Mouse (Mus musculus): ENCODE results near the gene Atg4c. TPM values are rescaled to one million over a fixed set of nuclear protein-coding genes. Genes with fewer than 3 reads are reported as not detected.

Atg4c gene
- polyA plus RNA-seq, 1 experiment: not detected

DNA sequence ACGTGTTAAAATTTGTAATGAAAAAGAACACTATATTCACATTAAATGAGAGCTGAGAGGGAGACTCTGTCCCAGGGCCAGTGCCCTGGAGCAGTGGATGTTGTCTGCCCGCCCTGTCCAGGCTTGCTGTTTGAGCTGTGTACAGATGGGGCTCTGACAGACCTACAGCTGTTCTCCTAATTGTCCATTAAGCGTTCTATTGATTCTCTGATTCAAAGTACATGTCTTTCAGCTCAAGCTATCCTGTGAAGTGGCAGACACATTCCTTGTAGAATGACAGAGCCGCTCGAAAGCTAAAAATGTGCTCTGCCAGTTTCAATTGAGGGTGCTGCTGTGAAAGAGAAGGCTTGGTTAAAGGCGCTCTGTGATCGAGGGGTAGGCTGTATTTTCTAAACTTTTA lies 80.2 kb downstream of the Atg4c start:
- TF ChIP-seq GATA1 (IDR thresholded peaks at IDR 0.05; ENCODE audit: low read length): no peak

DNA sequence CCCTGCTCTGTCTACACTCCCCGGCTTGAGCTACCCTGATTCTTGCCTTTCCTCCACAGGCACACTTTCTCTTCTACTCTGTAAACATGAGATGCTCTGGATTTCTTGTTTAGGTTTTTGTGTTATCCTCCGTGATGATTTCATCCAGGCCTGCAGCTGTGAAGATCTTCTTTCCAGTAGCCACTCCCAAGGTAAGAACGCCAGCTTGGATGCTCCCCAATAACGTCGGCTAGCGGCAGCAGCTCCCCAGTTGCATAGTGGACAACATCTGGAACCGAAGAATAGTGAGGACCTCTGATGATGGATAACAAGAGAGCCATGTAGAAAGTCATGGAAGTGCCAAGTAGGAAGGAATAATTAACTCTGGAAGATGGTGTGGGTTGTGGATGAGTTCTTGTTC lies 85.1 kb downstream of the Atg4c start:
- no peak for TF ChIP-seq GATA1 (IDR thresholded peaks at IDR 0.05; ENCODE audit: low read length)

DNA sequence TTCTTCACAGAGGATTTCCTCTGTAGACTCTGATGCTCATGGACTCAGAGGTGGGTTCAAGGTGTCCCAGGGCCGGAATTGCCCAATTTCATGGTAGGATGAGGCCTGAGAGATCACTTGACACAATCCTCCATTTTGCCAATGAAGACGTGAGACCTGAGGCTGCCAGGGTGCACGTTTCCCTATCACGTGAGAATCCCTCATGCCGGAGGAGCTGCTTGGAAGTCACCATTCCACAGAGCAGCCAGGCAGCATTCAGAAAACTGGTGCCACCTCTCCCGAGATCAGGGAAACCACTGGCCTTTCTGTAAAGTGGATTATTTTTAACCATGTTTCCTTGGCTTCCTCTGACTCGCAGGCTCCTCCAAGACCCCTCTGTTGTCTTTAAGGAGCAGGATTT lies 88.0 kb downstream of the Atg4c start:
- TF ChIP-seq GATA1 (IDR thresholded peaks at IDR 0.05; ENCODE audit: low read length): no peak

DNA sequence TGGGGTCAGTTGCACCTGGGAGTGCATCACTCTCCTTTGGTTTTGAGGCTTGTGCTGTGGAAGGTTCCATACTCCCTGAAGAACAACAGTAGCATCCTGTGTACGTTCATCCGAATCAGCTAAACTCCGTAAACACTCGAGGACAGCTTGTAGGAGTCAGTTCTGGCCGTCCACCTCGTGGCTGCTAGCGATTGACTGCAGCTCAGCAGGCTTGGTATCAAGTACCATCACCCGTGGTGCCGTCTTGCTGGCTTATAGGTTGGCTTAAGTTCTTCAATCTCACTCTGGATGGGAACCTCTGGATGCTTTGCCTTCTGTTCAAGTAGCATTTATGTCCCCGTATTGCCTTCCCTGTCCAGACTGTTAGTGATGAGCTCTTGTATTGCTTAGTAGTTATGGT lies 95.6 kb downstream of the Atg4c start:
- TF ChIP-seq GATA1 (IDR thresholded peaks at IDR 0.05; ENCODE audit: low read length): no peak

DNA sequence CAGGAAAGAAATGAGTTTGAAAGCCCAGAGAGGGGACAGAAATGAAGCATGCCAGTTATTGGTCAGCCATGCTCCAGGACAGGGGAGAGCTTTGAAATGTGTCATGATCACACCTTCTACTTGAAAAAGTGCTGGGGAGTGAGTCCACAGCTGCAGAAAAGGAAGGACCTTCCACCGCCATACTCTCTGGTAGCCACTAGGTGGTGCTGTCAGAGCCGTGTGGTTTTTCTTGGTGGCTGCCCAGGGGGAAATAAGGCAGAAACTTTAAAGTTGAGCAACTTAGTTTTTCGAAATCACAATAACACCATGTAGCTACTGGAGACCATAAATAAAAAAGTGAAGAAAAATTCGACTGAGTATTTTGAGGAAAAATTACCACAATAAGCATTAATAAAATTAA lies 104.9 kb downstream of the Atg4c start:
- no peak for TF ChIP-seq GATA1 (IDR thresholded peaks at IDR 0.05; ENCODE audit: low read length)

DNA sequence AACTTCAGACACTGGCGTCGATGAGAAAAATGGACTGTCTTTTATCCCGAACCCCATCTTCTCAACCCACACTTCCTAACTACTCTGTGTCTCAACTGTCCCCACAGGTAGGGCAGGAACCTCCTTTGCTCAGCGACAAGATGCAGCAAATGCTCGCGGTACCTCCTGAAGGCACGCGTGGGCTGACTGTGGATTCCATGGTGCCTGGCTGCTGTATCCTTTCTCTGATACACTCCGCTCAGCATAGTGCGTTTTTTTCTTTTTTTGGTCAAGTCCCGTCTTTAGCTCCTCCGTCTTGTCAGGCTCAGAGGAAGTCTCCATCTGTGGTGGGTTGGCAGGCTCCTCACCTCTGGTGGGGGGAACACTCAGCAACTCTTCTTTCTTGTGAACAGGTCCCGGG lies 111.1 kb downstream of the Atg4c start:
- TF ChIP-seq GATA1 (IDR thresholded peaks at IDR 0.05; ENCODE audit: low read length): no peak

Other genes starting within 250 kb of the Atg4c start
- not detected in 2 replicates for gene Angptl3, start 163.0 kb upstream of the Atg4c start, polyA plus RNA-seq (2012)
- gene Dock7, start 73.0 kb upstream of the Atg4c start, polyA plus RNA-seq (2012): not detected in 2 replicates
- not detected in 2 replicates for gene Gm12689, start 102.0 kb downstream of the Atg4c start, polyA plus RNA-seq (2012)